Mouse (Mus musculus) MEL (cell line): ENCODE data around the gene Dock9.

Experiments used
- BHLHE40 ChIP-seq: IDR thresholded peaks from 2 replicates; pipeline ENCODE4 v1.6.1; 2012; ENCODE audit warnings: low read depth, mild to moderate bottlenecking, inconsistent platforms, low read length, improper control_type of control experiment, borderline replicate concordance
- CHD2 ChIP-seq: IDR thresholded peaks from 2 replicates; pipeline ENCODE4 v1.6.1; 2011; ENCODE audit warnings: low read length, improper control_type of control experiment
- CTCF ChIP-seq, 3 experiments: IDR thresholded peaks in 2 of 3; conservative IDR thresholded peaks in 1 of 3; 2 replicates each; pipeline ENCODE4 v1.5.1; 2011 to 2012; ENCODE audit warnings: low read length in 3 of 3, low read depth in 2 of 3, mild to moderate bottlenecking in 2 of 3, improper control_type of control experiment in 1 of 3, inconsistent platforms in 1 of 3, mixed read lengths in 1 of 3, moderate library complexity in 1 of 3; ENCODE audit not compliant: control insufficient read depth in 1 of 3, insufficient read depth in 1 of 3, poor library complexity in 1 of 3, severe bottlenecking in 1 of 3
- GABPA ChIP-seq: IDR thresholded peaks from 2 replicates; pipeline ENCODE4 v1.6.1; 2012; ENCODE audit warnings: low read depth, mild to moderate bottlenecking, inconsistent platforms, low read length, improper control_type of control experiment, moderate library complexity
- MAX ChIP-seq: IDR thresholded peaks from 2 replicates; pipeline ENCODE4 v1.6.1; 2011; ENCODE audit warnings: low read length, improper control_type of control experiment
- MAZ ChIP-seq: IDR thresholded peaks from 2 replicates; pipeline ENCODE4 v1.6.1; 2012; ENCODE audit warnings: low read depth, mild to moderate bottlenecking, inconsistent platforms, low read length, improper control_type of control experiment
- MYC ChIP-seq: IDR thresholded peaks from 2 replicates; pipeline ENCODE4 v1.6.1; 2011; ENCODE audit warnings: low read depth, mild to moderate bottlenecking, low read length, improper control_type of control experiment, moderate library complexity
- POLR2A ChIP-seq, 2 experiments: IDR thresholded peaks; 2 replicates each; pipeline ENCODE4 v1.6.1; 2011 to 2012; ENCODE audit warnings: low read length in 2 of 2, mild to moderate bottlenecking in 2 of 2, control low read depth in 1 of 2, improper control_type of control experiment in 1 of 2, low read depth in 1 of 2, moderate library complexity in 1 of 2; ENCODE audit not compliant: control insufficient read depth in 1 of 2, insufficient read depth in 1 of 2, poor library complexity in 1 of 2
- SIN3A ChIP-seq: IDR thresholded peaks from 2 replicates; pipeline ENCODE4 v1.6.1; 2012; ENCODE audit warnings: low read length, improper control_type of control experiment, inconsistent platforms
- TAL1 ChIP-seq: IDR thresholded peaks from 2 replicates; pipeline ENCODE4 v1.6.1; 2012; ENCODE audit warnings: mild to moderate bottlenecking, inconsistent platforms, low read length, moderate library complexity, mixed read lengths
- USF1 ChIP-seq: IDR thresholded peaks from 2 replicates; pipeline ENCODE4 v1.6.1; 2014; ENCODE audit warnings: low read depth, mild to moderate bottlenecking, inconsistent platforms, low read length, improper control_type of control experiment, moderate library complexity
- USF2 ChIP-seq, 2 experiments: IDR thresholded peaks; 2 replicates each; pipeline ENCODE4 v1.6.1; 2011 to 2012; ENCODE audit warnings: improper control_type of control experiment in 2 of 2, low read length in 2 of 2, borderline replicate concordance in 1 of 2, inconsistent platforms in 1 of 2, low read depth in 1 of 2, mild to moderate bottlenecking in 1 of 2; ENCODE audit not compliant: insufficient read depth in 1 of 2
- ZC3H11A ChIP-seq: IDR thresholded peaks from 2 replicates; pipeline ENCODE4 v1.6.1; 2012; ENCODE audit warnings: low read depth, mild to moderate bottlenecking, inconsistent platforms, low read length, improper control_type of control experiment

GRCm38 (mm10) chr14:121702534-121702933 lies 95.1 kb downstream of the Dock9 start:
- TF ChIP-seq BHLHE40 (no peak), MAZ (no peak), POLR2A (IDR thresholded peaks at IDR 0.05; ENCODE audit: control insufficient read depth in 1 of 2, insufficient read depth in 1 of 2, low read depth in 1 of 2, low read length in 2 of 2, poor library complexity in 1 of 2) (no peak), MYC (no peak), USF2 (IDR thresholded peaks at IDR 0.05; ENCODE audit: borderline replicate concordance in 1 of 2, insufficient read depth in 1 of 2, low read depth in 1 of 2, low read length in 2 of 2) (no peak), GABPA (no peak), CTCF (IDR thresholded peaks at IDR 0.05 in 2 of 3, conservative IDR thresholded peaks at IDR 0.05 in 1 of 3; ENCODE audit: control insufficient read depth in 1 of 3, insufficient read depth in 1 of 3, low read depth in 2 of 3, low read length in 3 of 3, poor library complexity in 1 of 3, severe bottlenecking in 1 of 3) (no peak), TAL1 (no peak), CHD2 (no peak), USF1 (no peak), SIN3A (no peak), MAX (no peak), ZC3H11A (no peak)
